Mouse (Mus musculus): ENCODE results near the gene Mus81. TPM values are rescaled to one million over a fixed set of nuclear protein-coding genes. Genes with fewer than 3 reads are reported as not detected.

Mus81 gene
- 10 to 100 TPM; 30.7 to 30.9 TPM for total RNA-seq (2021)

DNA sequence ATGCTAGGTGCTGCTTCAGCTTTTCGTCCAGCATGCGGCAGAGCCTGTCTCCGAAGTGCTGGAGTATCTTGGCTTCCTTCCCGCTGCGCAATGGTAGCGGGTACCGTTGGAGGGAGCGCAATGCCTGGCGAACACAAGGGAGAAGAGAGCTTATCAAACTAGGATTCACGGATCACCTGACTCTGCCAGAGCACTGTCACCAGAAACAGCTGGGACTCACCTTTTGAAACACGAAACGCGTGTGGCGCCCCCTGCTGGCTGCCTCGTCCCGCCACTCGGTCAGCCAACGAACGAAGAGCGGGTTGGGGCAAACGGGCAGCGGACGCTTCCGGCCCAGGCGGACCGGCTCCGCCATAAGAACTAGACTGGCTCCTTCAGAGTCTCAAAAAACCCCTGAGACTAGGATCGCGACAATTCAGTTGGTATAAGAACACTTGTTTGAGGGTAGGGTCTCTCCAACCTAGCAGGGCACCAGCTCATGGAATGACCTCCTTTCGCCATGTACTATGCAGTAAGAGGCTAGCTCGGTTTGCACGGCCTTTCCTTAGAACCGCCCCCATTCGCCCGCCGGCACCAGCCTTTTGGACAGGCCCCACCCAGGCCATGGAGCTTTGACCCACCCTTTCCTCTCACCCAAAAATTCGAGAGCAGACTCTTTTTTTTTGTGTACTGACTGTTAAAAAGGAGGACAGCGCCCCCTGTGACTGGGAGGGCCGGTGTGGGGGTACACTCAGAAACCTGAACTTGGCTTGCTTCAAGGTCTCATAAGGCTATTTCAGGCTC, at the start of gene Mus81:
Gene Mus81 (minus strand): TSS at position 635 of the 783 bp plus-strand sequence.
- intact Hi-C loops (cut with DNase I) = loop anchor here (2.0 kb wide), 2 partner anchors 13 to 63 kb away; partner anchors contain the start of genes AI837181 and Drap1
- DNase-seq (ENCODE audit: low spot score in 2 of 2) = peak; percentile 90 to 98

DNA sequence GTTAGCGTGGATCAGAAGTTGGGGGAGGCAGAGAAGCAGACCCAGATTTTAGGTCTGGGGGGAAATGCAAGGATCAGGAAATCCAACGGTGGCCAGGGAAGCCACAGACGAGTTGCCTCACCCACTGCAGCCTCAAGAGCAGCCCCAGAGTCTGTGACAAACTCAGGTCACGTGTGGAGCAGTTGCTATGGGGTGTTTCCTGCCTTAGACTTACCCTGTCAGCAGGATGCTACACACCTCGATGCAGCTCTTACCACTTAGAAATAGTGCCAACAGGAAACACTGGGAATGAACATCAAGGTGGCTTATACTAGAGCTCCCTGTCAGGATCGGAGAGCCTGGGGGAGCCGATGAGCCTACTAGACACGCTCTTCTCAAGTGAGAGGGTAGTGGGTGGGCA, 44.3 kb upstream of the Mus81 start:
- intact Hi-C loops (cut with DNase I) = loop anchor here (2.0 kb wide), 1 partner anchor 28 kb away; the partner anchor contains the start of gene Ovol1

DNA sequence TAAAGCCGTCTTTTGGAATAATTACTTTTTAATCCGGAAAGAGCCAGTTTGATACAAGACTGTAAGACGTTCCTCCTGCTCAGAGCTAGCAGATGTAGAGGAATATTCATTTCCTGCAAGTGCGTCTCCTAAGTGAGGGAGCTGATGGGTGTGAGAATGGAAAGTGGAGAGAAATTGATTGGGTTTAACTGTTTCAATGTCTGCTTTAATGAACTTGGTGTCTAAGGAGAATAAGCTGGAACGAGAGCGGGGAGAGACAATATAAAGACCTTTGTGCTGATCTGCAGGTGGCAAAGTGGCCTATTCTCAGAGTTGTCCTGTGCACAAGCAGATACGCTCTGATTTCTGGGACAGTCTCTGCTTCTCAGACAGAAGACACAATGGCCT, 41.9 kb upstream of the Mus81 start:
- no peak for DNase-seq (ENCODE audit: low spot score in 2 of 2)
- intact Hi-C loops (cut with DNase I) = no loop called here

More for the DNA sequence above, 44.3 kb upstream of the Mus81 start:
- no peak for DNase-seq (ENCODE audit: low spot score in 2 of 2)

DNA sequence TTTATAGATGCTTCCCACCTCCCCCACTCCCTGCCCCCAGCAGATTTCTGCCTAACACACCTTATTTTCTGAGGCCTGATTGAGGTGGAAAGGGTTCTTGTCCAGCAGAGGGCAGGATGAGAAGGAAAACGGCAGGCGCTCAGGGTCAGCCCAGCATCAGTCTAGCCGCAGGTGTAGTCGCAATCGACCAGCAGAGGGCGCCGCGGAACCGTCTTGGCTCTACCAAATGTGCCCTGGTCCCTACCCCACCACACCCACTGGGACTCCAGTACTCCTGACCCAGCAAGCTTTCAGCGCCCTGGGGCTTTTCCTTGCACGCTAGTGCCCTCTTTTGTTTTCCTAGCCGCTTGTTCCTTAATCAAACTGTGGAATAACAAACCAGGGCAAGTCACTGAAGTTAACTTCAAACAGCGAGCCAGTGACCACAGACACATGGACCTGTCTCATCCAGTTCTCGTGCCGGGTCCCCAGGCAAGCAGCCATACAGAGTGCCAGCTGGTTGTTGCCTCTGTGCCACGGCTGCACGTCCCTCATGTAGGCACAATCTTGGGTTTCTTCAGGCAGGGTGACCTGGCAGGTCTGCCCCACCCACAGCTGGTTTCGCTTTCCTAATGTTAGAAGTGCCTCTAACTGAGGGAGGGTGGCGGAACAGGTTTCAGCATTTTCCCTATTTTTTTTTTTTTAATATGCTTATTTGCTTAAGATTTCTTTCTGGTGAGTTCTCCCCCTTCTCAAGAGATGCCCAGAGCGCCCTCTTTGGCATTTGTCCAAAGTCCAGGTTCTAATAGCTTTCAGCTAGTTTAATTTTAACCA, 41.3 kb upstream of the Mus81 start:
- intact Hi-C loops (cut with DNase I) = loop anchor here (1.0 kb wide), 1 partner anchor 39 kb away; the partner anchor contains the start of gene Ap5b1

DNA sequence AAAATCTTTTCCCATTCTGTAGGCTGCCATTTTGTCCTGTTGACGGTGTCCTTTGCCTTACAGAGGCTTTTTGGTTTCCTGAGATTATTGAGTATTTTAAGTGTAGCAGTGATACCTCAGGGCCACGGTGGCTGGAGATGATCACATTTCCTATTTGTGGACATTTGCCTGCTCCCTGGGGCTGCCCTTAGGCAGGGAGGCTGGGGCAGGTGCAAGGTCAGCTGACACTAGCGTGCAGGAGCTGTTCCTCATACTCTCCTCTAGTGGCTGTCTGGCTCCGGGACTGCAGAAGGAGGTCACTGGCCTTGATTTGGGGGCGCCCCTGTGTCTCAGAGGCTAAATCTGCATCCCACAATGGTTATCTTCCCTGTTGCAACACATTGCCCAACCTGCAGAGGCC, 37.0 kb upstream of the Mus81 start:
- DNase-seq (ENCODE audit: low spot score in 2 of 2) = no peak
- intact Hi-C loops (cut with DNase I) = no loop called here

More for the DNA sequence above, 41.3 kb upstream of the Mus81 start:
- DNase-seq (ENCODE audit: low spot score in 2 of 2) = peak; percentile 89 to 92

DNA sequence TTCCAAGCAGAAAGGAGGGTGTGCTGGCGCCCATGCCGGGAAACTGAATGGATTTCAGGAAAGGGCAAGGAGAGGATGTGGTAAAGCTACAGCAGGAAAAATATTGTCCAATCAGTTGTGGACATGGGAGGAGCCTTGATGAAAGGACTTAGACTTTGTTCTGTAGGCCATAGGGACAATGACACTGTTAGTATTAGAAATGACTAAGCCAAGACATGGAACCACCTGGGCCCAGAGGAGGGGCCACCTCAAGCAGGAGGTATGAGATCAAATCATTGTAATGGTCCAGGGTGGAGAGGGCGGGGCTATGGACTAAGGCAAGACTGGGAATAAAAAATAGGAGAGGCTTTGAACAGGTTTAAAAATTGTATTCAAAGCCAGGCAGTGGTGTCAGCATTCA, 30.5 kb upstream of the Mus81 start:
- intact Hi-C loops (cut with DNase I) = no loop called here
- DNase-seq (ENCODE audit: low spot score in 2 of 2) = no peak

DNA sequence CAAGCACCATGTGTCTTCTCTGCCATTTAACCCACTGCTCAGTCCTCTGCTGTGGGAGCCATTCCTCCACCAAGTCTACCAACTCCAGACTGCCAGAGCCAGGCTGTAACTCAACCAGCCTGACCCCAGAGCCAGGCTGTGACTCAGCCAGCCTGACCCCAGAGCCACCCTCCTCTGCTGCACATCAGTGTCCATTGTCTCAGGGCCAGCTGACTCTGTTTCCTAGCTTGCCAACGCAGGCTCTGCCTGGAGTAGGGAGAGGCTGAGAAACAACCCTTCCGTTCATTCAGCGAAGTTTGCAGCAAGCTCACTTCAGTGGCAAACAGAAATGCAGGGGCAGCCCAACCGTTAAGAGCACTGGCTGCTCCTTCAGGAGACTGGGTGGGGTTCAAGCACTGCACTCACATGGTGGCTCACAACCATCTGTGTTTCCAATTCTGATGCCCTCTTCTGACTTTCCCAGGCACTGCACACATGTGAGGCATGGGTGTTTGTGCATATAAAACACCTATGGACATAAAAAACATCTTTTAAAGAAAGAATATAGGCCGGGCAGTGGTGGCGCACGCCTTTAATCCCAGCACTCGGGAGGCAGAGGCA, 28.8 kb upstream of the Mus81 start:
- intact Hi-C loops (cut with DNase I) = no loop called here
- DNase-seq (ENCODE audit: low spot score in 2 of 2) = no peak

DNA sequence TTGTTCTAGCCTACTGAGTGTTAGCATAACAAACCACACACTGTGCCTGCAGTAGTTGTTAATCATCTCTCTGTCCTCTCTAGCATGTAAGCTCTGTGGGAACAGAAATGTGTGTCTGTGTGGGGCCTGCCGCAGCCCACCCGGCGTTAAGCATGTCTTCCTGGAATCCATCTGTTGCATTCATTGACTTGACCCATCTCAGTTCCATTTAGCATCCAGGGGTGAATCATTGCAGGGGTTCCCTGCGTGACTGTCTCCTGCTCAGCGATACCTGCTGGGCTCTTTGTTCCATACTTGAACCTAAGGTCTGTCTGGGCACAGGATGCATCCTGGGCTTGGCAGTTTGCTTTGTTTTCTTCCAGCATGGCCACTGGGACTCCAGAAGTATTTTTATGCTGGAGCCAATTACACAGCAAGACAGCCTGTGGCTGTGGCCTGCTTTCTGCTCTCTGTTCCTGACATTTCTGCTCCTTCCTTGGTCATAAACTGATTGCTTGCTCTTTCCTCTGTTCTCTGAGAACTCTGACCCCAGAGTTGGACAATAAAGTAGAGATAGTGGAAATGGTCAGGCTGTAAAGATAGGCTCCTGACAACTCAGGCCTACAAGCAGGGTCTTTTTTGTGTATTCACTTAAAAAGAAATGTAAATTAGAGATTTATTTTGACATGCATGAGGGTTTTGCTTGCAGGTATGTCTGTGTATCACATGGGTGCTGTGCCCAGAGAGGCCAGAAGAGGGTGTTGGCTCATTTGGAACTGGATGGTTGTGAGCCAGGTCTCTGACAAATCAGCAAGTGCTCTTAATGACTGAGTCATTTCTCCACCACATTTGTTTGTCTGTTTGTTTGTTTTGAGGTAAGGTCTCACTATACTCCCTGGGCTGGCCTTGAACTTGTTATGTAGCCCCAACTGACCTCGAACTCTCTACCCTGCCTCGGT, 27.9 kb upstream of the Mus81 start:
- intact Hi-C loops (cut with DNase I) = no loop called here
- DNase-seq (ENCODE audit: low spot score in 2 of 2) = no peak

DNA sequence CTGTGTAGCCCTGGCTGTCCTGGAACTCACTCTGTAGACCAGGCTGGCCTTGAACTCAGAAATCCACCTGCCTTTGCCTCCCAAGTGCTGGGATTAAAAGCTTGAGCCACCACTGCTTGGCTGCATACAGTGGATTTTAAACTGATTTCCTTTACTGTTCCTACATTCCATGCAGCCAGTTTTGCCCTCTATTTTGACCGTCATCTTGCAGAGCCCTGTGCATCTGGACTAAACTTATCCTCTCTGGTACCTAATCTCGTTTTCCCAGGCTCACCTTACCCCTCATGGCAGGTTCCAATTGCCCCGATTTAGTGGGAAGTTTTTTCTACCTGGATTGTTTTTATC, 24.8 kb upstream of the Mus81 start:
- intact Hi-C loops (cut with DNase I) = no loop called here
- DNase-seq (ENCODE audit: low spot score in 2 of 2) = no peak

DNA sequence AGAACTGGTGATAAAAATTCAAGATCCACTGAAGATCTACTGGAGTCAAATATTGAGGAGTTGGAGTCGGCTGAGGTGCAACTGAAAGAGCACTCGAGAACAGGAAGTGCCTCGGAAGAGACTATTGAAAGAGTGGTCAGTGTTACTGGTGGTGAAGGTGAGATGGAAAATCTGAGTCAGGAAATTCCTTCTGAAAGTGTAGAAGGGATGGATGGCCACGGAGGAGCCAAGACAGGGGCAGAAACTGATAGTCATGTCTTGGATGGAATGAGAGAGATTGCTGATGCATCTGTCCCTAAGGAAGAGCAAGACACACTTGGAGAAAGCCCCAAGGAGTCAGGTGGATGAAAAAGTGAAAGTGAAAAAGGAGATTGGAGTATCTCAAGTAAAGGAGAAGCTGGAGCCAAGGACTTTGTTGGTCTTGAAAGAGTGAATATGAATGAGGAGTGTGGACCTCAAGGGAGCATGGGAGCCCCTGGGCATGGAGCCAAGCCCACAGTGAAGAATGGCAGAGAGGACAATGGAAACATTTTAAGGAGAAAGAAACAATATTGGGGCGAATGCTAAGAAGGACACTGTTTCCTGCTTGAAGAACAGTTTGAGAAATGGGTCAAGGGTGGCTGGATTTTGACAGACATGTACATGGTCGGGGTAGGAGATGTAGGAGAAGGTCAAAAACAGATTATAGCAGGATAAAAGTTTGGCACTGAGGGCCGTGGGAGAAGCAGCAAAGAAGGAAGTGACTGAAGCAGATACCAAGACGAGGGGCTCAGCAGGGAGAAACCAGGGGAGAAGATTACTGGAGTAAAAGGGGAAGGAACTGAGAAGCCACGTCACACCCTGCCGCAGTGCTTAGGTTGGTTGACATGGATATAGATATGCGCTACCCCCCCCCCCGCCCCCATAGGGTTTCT, 24.1 kb upstream of the Mus81 start:
- DNase-seq (ENCODE audit: low spot score in 2 of 2) = no peak
- intact Hi-C loops (cut with DNase I) = no loop called here

DNA sequence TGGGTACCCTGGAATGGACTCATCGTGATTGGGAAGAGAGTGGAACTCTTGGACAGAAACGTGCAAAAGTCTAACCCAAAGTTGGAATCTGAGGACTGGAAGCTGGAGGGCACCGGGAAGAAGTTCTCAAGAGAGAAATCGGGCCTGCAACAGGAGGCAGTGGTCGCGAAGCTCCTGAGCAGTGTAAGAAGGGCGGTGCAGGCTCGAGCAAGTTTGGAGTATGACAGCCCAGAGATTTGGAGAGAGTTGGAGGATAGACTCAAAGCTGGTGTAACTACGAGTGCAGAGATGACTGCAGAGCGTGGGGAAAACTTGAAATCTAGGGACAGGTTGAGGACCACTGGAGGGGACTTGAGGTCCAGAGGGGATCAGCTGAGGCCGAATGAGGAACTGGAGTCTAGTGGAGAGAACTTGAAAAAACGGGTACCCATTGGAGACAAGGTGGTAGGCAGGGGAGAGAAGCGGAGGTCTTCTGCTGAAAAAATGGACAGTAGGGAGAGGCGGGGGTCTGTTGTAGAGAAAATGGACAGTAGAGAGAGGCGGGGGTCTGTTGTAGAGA, 23.0 kb upstream of the Mus81 start:
- intact Hi-C loops (cut with DNase I) = loop anchor here (2.0 kb wide), 1 partner anchor 20 kb away; the partner anchor contains the start of gene Cfl1
- no peak for DNase-seq (ENCODE audit: low spot score in 2 of 2)

DNA sequence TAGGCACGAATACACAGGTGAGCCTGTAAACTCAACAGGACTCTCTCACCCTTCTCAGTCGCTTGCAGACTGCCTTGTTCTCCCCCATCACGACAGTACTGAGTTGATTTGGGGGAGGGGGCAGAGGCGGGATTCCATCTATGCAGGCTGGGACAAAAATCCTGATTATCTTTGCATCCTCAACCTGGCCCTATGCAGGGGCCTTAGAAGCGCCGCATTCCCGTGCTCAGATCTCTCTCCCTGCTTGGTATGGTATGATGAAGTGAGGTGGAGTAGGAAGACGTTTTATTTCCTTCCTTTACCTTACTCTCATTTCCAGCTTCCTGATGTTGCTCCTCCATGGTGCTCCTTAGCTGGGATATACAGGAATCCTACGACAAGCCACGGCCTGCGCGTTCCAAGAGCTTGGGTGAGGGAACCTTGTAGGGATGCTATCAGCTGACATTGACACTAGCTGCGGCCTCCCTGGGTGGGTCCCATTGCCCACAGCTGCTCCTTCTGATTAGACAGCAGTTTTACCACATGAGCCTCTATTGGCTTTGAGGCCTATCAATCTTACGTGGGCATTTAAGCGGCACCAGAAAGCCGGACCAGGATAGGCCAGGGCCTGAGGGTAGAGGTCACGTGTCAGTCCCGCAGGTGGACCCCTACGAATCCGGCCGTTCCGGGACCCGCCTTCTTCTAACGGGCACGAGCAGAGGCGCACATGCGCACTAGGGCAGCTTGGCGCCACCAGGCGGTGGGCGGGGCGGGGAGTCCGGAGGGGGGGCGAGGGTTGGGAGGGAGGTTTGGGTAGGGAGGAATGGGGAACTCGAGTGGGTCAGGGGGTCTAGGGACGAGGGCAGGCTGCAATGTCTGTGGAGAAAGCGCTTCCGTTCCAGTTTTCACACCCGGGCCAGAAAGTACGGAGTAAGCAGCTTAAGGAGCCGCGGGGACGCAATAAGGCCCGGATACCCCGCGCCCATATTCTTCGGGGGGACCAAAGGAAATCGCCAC, 22.1 kb upstream of the Mus81 start, which contains the start of gene Snx32:
Gene Snx32 (minus strand): TSS at position 508 of the 996 bp plus-strand sequence.
- intact Hi-C loops (cut with DNase I) = loop anchor here (2.0 kb wide), 1 partner anchor 20 kb away; the partner anchor contains the start of gene Cfl1
- DNase-seq (ENCODE audit: low spot score in 2 of 2) = peak; percentile 100

DNA sequence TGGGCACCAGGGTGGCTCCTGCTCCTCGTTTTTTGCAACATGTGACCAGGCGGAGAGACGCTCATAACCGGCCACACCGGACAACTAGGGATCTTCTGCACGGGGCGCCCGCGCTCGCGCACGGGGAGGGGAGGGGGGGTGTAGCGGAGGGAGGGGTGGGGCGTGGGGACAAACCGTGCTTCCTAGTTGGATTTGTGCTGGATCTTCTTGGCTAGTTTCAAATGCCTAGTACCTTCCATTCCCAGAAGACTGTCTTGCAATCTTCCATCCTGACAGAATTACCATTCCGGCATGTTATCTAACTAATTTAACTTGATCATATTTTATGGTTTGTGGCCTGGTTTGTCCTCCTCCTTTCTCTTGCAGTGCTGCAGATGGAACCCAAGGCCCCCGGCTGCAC, 15.5 kb upstream of the Mus81 start, which contains the start of gene 1700020D05Rik:
Gene 1700020D05Rik (minus strand): TSS at position 101 of the 400 bp plus-strand sequence.
- intact Hi-C loops (cut with DNase I) = no loop called here
- no peak for DNase-seq (ENCODE audit: low spot score in 2 of 2)

DNA sequence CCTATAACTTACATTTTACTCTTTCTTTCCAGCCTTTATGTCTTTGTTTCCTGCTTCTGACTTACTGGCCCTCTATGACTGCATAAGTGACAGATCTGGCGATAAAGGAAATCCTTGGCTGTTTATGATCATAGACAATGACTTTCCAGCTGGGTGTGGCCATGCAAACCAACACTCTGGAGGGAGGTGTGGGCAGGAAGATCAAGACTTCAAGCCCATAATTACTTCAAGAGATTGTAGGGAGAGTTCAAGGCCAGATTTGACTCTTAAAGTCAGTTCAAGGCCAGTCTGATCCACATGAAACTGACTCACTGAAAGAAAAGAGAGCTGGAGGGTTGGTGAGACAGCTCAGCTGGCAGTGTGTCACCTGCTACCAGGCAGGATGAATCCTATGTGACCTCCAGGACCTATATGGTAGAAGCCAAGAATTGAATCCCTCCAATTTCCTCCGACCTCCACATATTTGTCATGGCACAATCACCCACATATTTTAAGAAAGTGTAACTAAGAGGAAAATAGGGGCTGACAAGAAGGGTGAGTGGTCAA, 12.2 kb upstream of the Mus81 start:
- intact Hi-C loops (cut with DNase I) = no loop called here
- DNase-seq (ENCODE audit: low spot score in 2 of 2) = no peak

DNA sequence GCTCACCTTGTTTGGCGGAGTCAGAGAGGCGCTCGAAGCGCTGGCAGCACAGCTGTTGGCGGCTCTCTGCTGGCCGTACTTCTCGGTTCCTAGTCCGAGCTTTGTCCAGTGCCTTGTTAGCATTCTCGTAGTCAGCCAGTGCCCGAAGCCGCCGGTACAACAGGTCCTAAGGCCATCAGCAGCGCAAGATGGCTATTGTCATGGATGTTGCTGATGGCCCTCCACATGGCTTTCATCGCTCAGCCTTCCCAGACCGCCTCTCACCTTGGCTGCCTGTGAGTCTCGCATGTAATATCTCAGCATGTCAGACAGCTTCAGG, 7.8 kb upstream of the Mus81 start:
- intact Hi-C loops (cut with DNase I) = no loop called here
- no peak for DNase-seq (ENCODE audit: low spot score in 2 of 2)

DNA sequence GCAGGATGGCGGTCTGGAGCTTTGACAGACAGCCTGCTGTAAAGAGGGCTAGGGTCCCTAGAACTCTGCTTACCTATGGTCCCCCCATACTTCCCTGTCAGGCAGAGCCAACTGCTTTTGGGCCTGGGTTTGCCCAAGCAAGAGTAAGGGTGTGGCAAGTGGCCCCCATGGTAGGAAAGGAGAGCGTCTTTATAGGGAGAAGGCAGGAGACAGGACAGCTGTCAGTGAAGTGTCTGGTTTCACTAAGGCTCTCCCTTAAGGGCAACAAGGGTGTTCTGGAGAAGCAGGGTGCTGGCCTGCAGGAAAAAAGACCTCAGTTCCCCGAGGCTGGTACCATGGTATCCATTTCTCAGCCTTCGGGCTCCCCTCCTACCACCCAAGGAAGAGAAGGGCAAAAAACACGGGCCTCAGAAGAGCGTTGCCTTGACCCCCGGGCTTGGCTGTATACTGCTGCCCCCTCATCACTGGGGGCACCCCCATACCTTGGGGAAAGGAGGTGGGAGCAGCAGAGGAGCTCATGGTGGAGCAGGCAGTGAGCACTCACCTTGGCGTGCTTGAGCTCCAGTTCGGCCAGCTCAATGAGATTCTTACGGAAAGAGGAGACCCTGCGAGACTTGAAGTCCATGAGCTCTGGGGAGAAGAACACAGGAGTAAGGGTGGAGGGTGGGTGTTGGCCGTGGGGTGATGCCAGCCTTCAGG, 7.3 kb upstream of the Mus81 start:
- intact Hi-C loops (cut with DNase I) = no loop called here
- DNase-seq (ENCODE audit: low spot score in 2 of 2) = no peak
